Mouse (Mus musculus): ENCODE measurements around the gene Tbata.

- no peak for TF ChIP-seq POLR2A (IDR thresholded peaks at IDR 0.05; ENCODE audit: low read depth, low read length)
- no peak for TF ChIP-seq CTCF (conservative IDR thresholded peaks at IDR 0.05; ENCODE audit: insufficient read depth, insufficient read length, low read depth, low read length)
Measured at GRCm38 (mm10) chr10:61226784-61227396, 55.1 kb downstream of the Tbata start.
